Mouse (Mus musculus) ZHBTc4 (cell line): ENCODE measurements around the gene Prss28.

Source experiments
- DNase-seq: peaks from one replicate; pipeline ENCODE4 v3.0.0-alpha.2; 2011; ENCODE audit warnings: low read depth, low spot score

Prss28 gene

GRCm38 (mm10) chr17:25308346-25308745 lies at the start of gene Prss28:
Prss28 (plus strand) TSS chr17:25308646.
- no peak for DNase-seq

- peak; percentile 54 for DNase-seq
Measured at GRCm38 (mm10) chr17:25264453-25264852, 44.0 kb upstream of the Prss28 start.

- no peak for DNase-seq
Measured at GRCm38 (mm10) chr17:25270795-25271335, 37.6 kb upstream of the Prss28 start.

- DNase-seq = peak; percentile 70
Measured at GRCm38 (mm10) chr17:25272326-25272725, 36.1 kb upstream of the Prss28 start.

GRCm38 (mm10) chr17:25272951-25273705 lies 35.3 kb upstream of the Prss28 start:
- DNase-seq = peak; percentile 94

GRCm38 (mm10) chr17:25273706-25274501 lies 34.5 kb upstream of the Prss28 start:
- peak; percentile 98 for DNase-seq

GRCm38 (mm10) chr17:25274571-25275346 lies 33.7 kb upstream of the Prss28 start, which contains the start of gene Ube2i:
Ube2i (minus strand) TSS chr17:25274622.
- DNase-seq = no peak

GRCm38 (mm10) chr17:25275833-25276232 lies 32.6 kb upstream of the Prss28 start:
- DNase-seq = no peak

- DNase-seq = peak; percentile 93
Measured at GRCm38 (mm10) chr17:25282133-25282532, 26.3 kb upstream of the Prss28 start.

- peak; percentile 91 for DNase-seq
Measured at GRCm38 (mm10) chr17:25285033-25285432, 23.4 kb upstream of the Prss28 start.

GRCm38 (mm10) chr17:25288842-25289241 lies 19.6 kb upstream of the Prss28 start:
- peak; percentile 70 for DNase-seq

- no peak for DNase-seq
Measured at GRCm38 (mm10) chr17:25290411-25290810, 18.0 kb upstream of the Prss28 start.

GRCm38 (mm10) chr17:25293495-25293894 lies 15.0 kb upstream of the Prss28 start:
- DNase-seq = no peak

- DNase-seq = no peak
Measured at GRCm38 (mm10) chr17:25294111-25294510, 14.3 kb upstream of the Prss28 start.

- DNase-seq = no peak
Measured at GRCm38 (mm10) chr17:25298094-25298493, 10.4 kb upstream of the Prss28 start, which contains the start of gene Prss34. Prss34 (plus strand) TSS chr17:25298394.

GRCm38 (mm10) chr17:25318354-25318753 lies 9.9 kb downstream of the Prss28 start, which contains the start of gene Prss29:
Prss29 (plus strand) TSS chr17:25318654.
- no peak for DNase-seq

- DNase-seq = no peak
Measured at GRCm38 (mm10) chr17:25320819-25321218, 12.4 kb downstream of the Prss28 start.

- DNase-seq = no peak
Measured at GRCm38 (mm10) chr17:25322930-25323329, 14.5 kb downstream of the Prss28 start.

GRCm38 (mm10) chr17:25332321-25332720 lies 23.9 kb downstream of the Prss28 start:
- no peak for DNase-seq

- DNase-seq = peak; percentile 88
Measured at GRCm38 (mm10) chr17:25333943-25334342, 25.5 kb downstream of the Prss28 start.

GRCm38 (mm10) chr17:25338218-25338617 lies 29.8 kb downstream of the Prss28 start:
- DNase-seq = no peak
